Mouse (Mus musculus): ENCODE measurements around the gene Bicc1. TPM values are rescaled to one million over a fixed set of nuclear protein-coding genes. Genes with fewer than 3 reads are reported as not detected.

Bicc1 gene
- polyA plus RNA-seq, 1 experiment = 4.0 TPM

GRCm38 (mm10) chr10:70945076-70945475, 214.4 kb downstream of the Bicc1 start:
- no peak overlapping the region for H3K4me3 ChIP-seq (replicated peaks; ENCODE audit: control insufficient read depth, low read depth, low read length)
- WGBS = 82% methylated on average over 12 of the region's 12 CpGs
- H3K4me1 ChIP-seq (ENCODE audit: control insufficient read depth, insufficient read depth, low read length) = no peaks in the 10 kb centered on the region
- TF ChIP-seq CTCF (IDR thresholded peaks at IDR 0.05; ENCODE audit: control insufficient read depth, insufficient read depth, low read length) (no peak), POLR2A (IDR thresholded peaks at IDR 0.05; ENCODE audit: borderline replicate concordance, control insufficient read depth, low read depth, low read length) (no peak)
- H3K27ac ChIP-seq (ENCODE audit: control insufficient read depth, insufficient read depth, low read depth, low read length, poor library complexity) = no peak overlapping the region

GRCm38 (mm10) chr10:70941623-70942022, 217.9 kb downstream of the Bicc1 start:
- TF ChIP-seq CTCF (IDR thresholded peaks at IDR 0.05; ENCODE audit: control insufficient read depth, insufficient read depth, low read length) = no peak
- TF ChIP-seq POLR2A (IDR thresholded peaks at IDR 0.05; ENCODE audit: borderline replicate concordance, control insufficient read depth, low read depth, low read length) = no peak
- 82% methylated on average over 6 of the region's 6 CpGs for WGBS
- no peaks in the 10 kb centered on the region for H3K4me1 ChIP-seq (ENCODE audit: control insufficient read depth, insufficient read depth, low read length)
- H3K4me3 ChIP-seq (replicated peaks; ENCODE audit: control insufficient read depth, low read depth, low read length) = no peak overlapping the region
- H3K27ac ChIP-seq (ENCODE audit: control insufficient read depth, insufficient read depth, low read depth, low read length, poor library complexity) = no peak overlapping the region

GRCm38 (mm10) chr10:70939751-70940150, 219.7 kb downstream of the Bicc1 start:
- TF ChIP-seq POLR2A (IDR thresholded peaks at IDR 0.05; ENCODE audit: borderline replicate concordance, control insufficient read depth, low read depth, low read length) (no peak), CTCF (IDR thresholded peaks at IDR 0.05; ENCODE audit: control insufficient read depth, insufficient read depth, low read length) (no peak)
- H3K27ac ChIP-seq (ENCODE audit: control insufficient read depth, insufficient read depth, low read depth, low read length, poor library complexity) = no peak overlapping the region
- no peaks in the 10 kb centered on the region for H3K4me1 ChIP-seq (ENCODE audit: control insufficient read depth, insufficient read depth, low read length)
- no peak overlapping the region for H3K4me3 ChIP-seq (replicated peaks; ENCODE audit: control insufficient read depth, low read depth, low read length)
- WGBS = 83% methylated on average over 12 of the region's 12 CpGs

GRCm38 (mm10) chr10:70937450-70937849, 222.1 kb downstream of the Bicc1 start:
- H3K4me3 ChIP-seq (replicated peaks; ENCODE audit: control insufficient read depth, low read depth, low read length) = no peak overlapping the region
- H3K27ac ChIP-seq (ENCODE audit: control insufficient read depth, insufficient read depth, low read depth, low read length, poor library complexity) = no peak overlapping the region
- 69% methylated on average over 6 of the region's 6 CpGs for WGBS
- no peaks in the 10 kb centered on the region for H3K4me1 ChIP-seq (ENCODE audit: control insufficient read depth, insufficient read depth, low read length)
- TF ChIP-seq POLR2A (IDR thresholded peaks at IDR 0.05; ENCODE audit: borderline replicate concordance, control insufficient read depth, low read depth, low read length) (no peak), CTCF (IDR thresholded peaks at IDR 0.05; ENCODE audit: control insufficient read depth, insufficient read depth, low read length) (no peak)

- WGBS = 69% methylated on average over 3 of the region's 3 CpGs
- H3K27ac ChIP-seq (ENCODE audit: control insufficient read depth, insufficient read depth, low read depth, low read length, poor library complexity) = no peak overlapping the region
- TF ChIP-seq POLR2A (IDR thresholded peaks at IDR 0.05; ENCODE audit: borderline replicate concordance, control insufficient read depth, low read depth, low read length) (no peak), CTCF (IDR thresholded peaks at IDR 0.05; ENCODE audit: control insufficient read depth, insufficient read depth, low read length) (no peak)
- H3K4me1 ChIP-seq (ENCODE audit: control insufficient read depth, insufficient read depth, low read length) = no peaks in the 10 kb centered on the region
- H3K4me3 ChIP-seq (replicated peaks; ENCODE audit: control insufficient read depth, low read depth, low read length) = no peak overlapping the region
Measured at GRCm38 (mm10) chr10:70936008-70936407, 223.5 kb downstream of the Bicc1 start.

- 75% methylated on average over 4 of the region's 4 CpGs for WGBS
- H3K4me1 ChIP-seq (ENCODE audit: control insufficient read depth, insufficient read depth, low read length) = no peaks in the 10 kb centered on the region
- no peak for TF ChIP-seq CTCF (IDR thresholded peaks at IDR 0.05; ENCODE audit: control insufficient read depth, insufficient read depth, low read length)
- TF ChIP-seq POLR2A (IDR thresholded peaks at IDR 0.05; ENCODE audit: borderline replicate concordance, control insufficient read depth, low read depth, low read length) = no peak
- no peak overlapping the region for H3K27ac ChIP-seq (ENCODE audit: control insufficient read depth, insufficient read depth, low read depth, low read length, poor library complexity)
- no peak overlapping the region for H3K4me3 ChIP-seq (replicated peaks; ENCODE audit: control insufficient read depth, low read depth, low read length)
Measured at GRCm38 (mm10) chr10:70926126-70926525, 233.4 kb downstream of the Bicc1 start.

GRCm38 (mm10) chr10:70924348-70924747, 235.2 kb downstream of the Bicc1 start:
- Histone ChIP-seq H3K4me3 (replicated peaks; ENCODE audit: control insufficient read depth, low read depth, low read length) (no peak overlapping the region), H3K27ac (ENCODE audit: control insufficient read depth, insufficient read depth, low read depth, low read length, poor library complexity) (no peak overlapping the region), H3K4me1 (ENCODE audit: control insufficient read depth, insufficient read depth, low read length) (no peaks in the 10 kb centered on the region)
- TF ChIP-seq POLR2A (IDR thresholded peaks at IDR 0.05; ENCODE audit: borderline replicate concordance, control insufficient read depth, low read depth, low read length) (no peak), CTCF (IDR thresholded peaks at IDR 0.05; ENCODE audit: control insufficient read depth, insufficient read depth, low read length) (no peak)
- WGBS = 75% methylated on average over 3 of the region's 3 CpGs

GRCm38 (mm10) chr10:70923936-70924335, 235.6 kb downstream of the Bicc1 start:
- H3K27ac ChIP-seq (ENCODE audit: control insufficient read depth, insufficient read depth, low read depth, low read length, poor library complexity) = no peak overlapping the region
- H3K4me3 ChIP-seq (replicated peaks; ENCODE audit: control insufficient read depth, low read depth, low read length) = no peak overlapping the region
- no peaks in the 10 kb centered on the region for H3K4me1 ChIP-seq (ENCODE audit: control insufficient read depth, insufficient read depth, low read length)
- WGBS = 71% methylated on average over 3 of the region's 3 CpGs
- TF ChIP-seq CTCF (IDR thresholded peaks at IDR 0.05; ENCODE audit: control insufficient read depth, insufficient read depth, low read length) (no peak), POLR2A (IDR thresholded peaks at IDR 0.05; ENCODE audit: borderline replicate concordance, control insufficient read depth, low read depth, low read length) (no peak)

GRCm38 (mm10) chr10:70921481-70921880, 238.0 kb downstream of the Bicc1 start:
- no peak overlapping the region for H3K4me3 ChIP-seq (replicated peaks; ENCODE audit: control insufficient read depth, low read depth, low read length)
- H3K27ac ChIP-seq (ENCODE audit: control insufficient read depth, insufficient read depth, low read depth, low read length, poor library complexity) = no peak overlapping the region
- TF ChIP-seq CTCF (IDR thresholded peaks at IDR 0.05; ENCODE audit: control insufficient read depth, insufficient read depth, low read length) = no peak
- no peak for TF ChIP-seq POLR2A (IDR thresholded peaks at IDR 0.05; ENCODE audit: borderline replicate concordance, control insufficient read depth, low read depth, low read length)
- 79% methylated on average over 6 of the region's 6 CpGs for WGBS
- H3K4me1 ChIP-seq (ENCODE audit: control insufficient read depth, insufficient read depth, low read length) = no peaks in the 10 kb centered on the region
